Mouse (Mus musculus) limb, embryonic 11.5 days (tissue): ENCODE measurements at regions not wholly inside any gene's neighbourhood (a gene's known extent, or its start where the extent isn't known, plus 50 kb on each side); places are given as distances from the start of the nearest gene placed in this dataset.

Experiments used
- ATAC-seq: fragments of 200-750 bp; cut with Nextera tagmentation; 2 replicates; pipeline ENCODE4 v1.8.0; 2017; ENCODE audit warnings: low read depth; ENCODE audit not compliant: insufficient number of reproducible peaks, low FRiP score, low TSS enrichment
- DNase-seq: peaks from one replicate; pipeline ENCODE4 v3.0.0-alpha.2; 2015; ENCODE audit warnings: low spot score
- H3K27ac ChIP-seq: fragments of 300-500 bp; sonication (generic); replicated peaks from 2 replicates; pipeline ENCODE4 v1.5.1; 2014; ENCODE audit warnings: low read depth, mild to moderate bottlenecking, low read length
- H3K27me3 ChIP-seq: fragments of 300-500 bp; sonication (generic); 2 replicates; pipeline ENCODE4 v1.6.1; 2014; ENCODE audit warnings: mild to moderate bottlenecking, low read length, mixed read lengths; ENCODE audit not compliant: control insufficient read depth, insufficient read depth
- H3K36me3 ChIP-seq: fragments of 300-500 bp; sonication (generic); 2 replicates; pipeline ENCODE4 v1.6.1; 2014; ENCODE audit warnings: mild to moderate bottlenecking, low read length, moderate library complexity, mixed read lengths; ENCODE audit not compliant: control insufficient read depth, insufficient read depth
- H3K4me1 ChIP-seq: fragments of 300-500 bp; sonication (generic); 2 replicates; pipeline ENCODE4 v1.6.1; 2014; ENCODE audit warnings: low read length, mixed read lengths; ENCODE audit not compliant: control insufficient read depth, insufficient read depth
- H3K4me2 ChIP-seq: fragments of 300-500 bp; sonication (generic); 2 replicates; pipeline ENCODE4 v1.6.1; 2014; ENCODE audit warnings: low read depth, mild to moderate bottlenecking, moderate library complexity; ENCODE audit not compliant: severe bottlenecking
- H3K4me3 ChIP-seq: fragments of 300-500 bp; sonication (generic); 2 replicates; pipeline ENCODE4 v1.5.1; 2014; ENCODE audit warnings: low read depth, low read length
- H3K9ac ChIP-seq: fragments of 300-500 bp; sonication (generic); 2 replicates; pipeline ENCODE4 v1.6.1; 2014; ENCODE audit warnings: mild to moderate bottlenecking, low read length
- H3K9me3 ChIP-seq: fragments of 300-500 bp; sonication (generic); 2 replicates; pipeline ENCODE4 v1.6.1; 2016; ENCODE audit warnings: low read length; ENCODE audit not compliant: control insufficient read depth
- WGBS: fragments of 180-500 bp; shearing (Covaris S2); extraction: QIAGEN DNeasy Blood & Tissue Kit; methylation state at CpG from one replicate; pipeline ENCODE4 v1.1.7; 2014; 5-methylcytosine and 5-hydroxymethylcytosine counted together

- no peaks in the 10 kb centered on the region for H3K27me3 ChIP-seq
- no peaks in the 10 kb centered on the region for H3K4me1 ChIP-seq
- no peaks in the 10 kb centered on the region for H3K36me3 ChIP-seq
- H3K27ac ChIP-seq: no peak overlapping the region
- H3K4me2 ChIP-seq: no peak overlapping the region
- 80% methylated on average over 4 of the region's 4 CpGs for WGBS
- ATAC-seq (no peak), DNase-seq (no peak)
- no peaks in the 10 kb centered on the region for H3K9me3 ChIP-seq
- H3K9ac ChIP-seq: no peak overlapping the region
- H3K4me3 ChIP-seq: no peak overlapping the region
Observed at GRCm38 (mm10) chr1:120943711-120944110, 341.5 kb downstream of the En1 start.

DNA sequence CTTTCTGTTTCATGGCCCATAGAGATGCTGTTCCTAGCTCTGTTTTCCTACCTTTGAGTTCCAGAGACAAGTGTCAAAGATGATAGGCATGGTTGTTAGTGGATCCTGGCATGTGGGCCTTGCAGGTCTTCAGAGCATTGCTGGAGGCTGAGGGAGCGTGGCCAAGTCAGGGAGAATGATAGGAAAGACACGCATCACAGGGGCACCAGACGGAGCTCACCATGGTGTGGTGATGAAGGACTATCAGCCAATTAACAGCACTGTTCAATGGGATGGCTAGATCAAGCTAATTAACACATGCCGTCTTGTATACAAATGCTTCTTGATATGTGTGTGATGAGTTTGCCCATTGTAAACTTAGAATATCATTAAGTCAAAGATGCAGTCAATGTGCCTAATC, 344.1 kb downstream of the En1 start:
- Histone ChIP-seq H3K4me2 (no peak overlapping the region), H3K4me1 (no peaks in the 10 kb centered on the region), H3K27ac (no peak overlapping the region), H3K4me3 (no peak overlapping the region), H3K27me3 (no peaks in the 10 kb centered on the region), H3K9ac (no peak overlapping the region), H3K36me3 (no peaks in the 10 kb centered on the region), H3K9me3 (no peaks in the 10 kb centered on the region)
- ATAC-seq (no peak), DNase-seq (no peak)
- WGBS: 83% methylated on average over 4 of the region's 4 CpGs

DNA sequence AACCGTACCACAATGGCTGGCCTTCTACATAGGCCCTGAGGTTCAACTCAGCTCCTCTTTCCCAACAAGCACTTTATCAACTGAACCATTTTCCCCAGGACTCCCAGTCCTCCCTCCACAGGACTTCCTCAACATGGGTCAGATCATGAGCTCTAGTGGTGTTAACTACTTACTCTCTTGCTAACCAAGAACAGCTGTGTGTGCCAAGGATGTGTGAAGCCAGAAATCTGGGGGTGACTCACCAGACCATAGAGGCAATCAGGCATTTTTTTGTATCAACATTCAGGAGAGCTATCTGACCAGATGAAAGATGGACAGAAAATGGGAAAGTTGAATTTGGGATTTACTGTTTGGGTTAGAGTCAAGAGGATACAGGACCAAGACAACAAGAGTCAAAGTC, 359.0 kb downstream of the En1 start:
- Histone ChIP-seq H3K9me3 (no peaks in the 10 kb centered on the region), H3K27me3 (no peaks in the 10 kb centered on the region), H3K36me3 (no peaks in the 10 kb centered on the region), H3K4me1 (peaks cover 4% of the 10 kb centered on the region; the same call in 1 of the 2 replicates), H3K9ac (no peak overlapping the region), H3K4me2 (no peak overlapping the region), H3K4me3 (no peak overlapping the region), H3K27ac (no peak overlapping the region)
- WGBS: 42% methylated on average over 1 of the region's 1 CpGs
- no peak for DNase-seq
- no peak for ATAC-seq

- ATAC-seq: peak; percentile 76
- Histone ChIP-seq H3K4me2 (no peak overlapping the region), H3K9ac (no peak overlapping the region), H3K4me1 (peaks cover 4% of the 10 kb centered on the region; the same call in 1 of the 2 replicates), H3K4me3 (no peak overlapping the region), H3K27me3 (no peaks in the 10 kb centered on the region), H3K27ac (no peak overlapping the region), H3K9me3 (no peaks in the 10 kb centered on the region), H3K36me3 (no peaks in the 10 kb centered on the region)
- 3% methylated on average over 8 of the region's 8 CpGs for WGBS
- peak; percentile 78 for DNase-seq
Observed at GRCm38 (mm10) chr1:120961984-120962383, 359.8 kb downstream of the En1 start.

- H3K4me3 ChIP-seq: no peak overlapping the region
- peaks cover 4% of the 10 kb centered on the region; the same call in 1 of the 2 replicates for H3K4me1 ChIP-seq
- DNase-seq: peak; percentile 52
- no peaks in the 10 kb centered on the region for H3K27me3 ChIP-seq
- no peak overlapping the region for H3K9ac ChIP-seq
- H3K9me3 ChIP-seq: no peaks in the 10 kb centered on the region
- ATAC-seq: peak; percentile 65; the same call in 1 of the 2 replicates
- peak overlapping the region; percentile 27 for H3K4me2 ChIP-seq
- H3K27ac ChIP-seq: no peak overlapping the region
- 29% methylated on average over 14 of the region's 14 CpGs for WGBS
- H3K36me3 ChIP-seq: no peaks in the 10 kb centered on the region
Observed at GRCm38 (mm10) chr1:120963477-120964178, 361.4 kb downstream of the En1 start.

- DNase-seq: peak; percentile 23
Observed at GRCm38 (mm10) chr1:120964179-120964517, 361.9 kb downstream of the En1 start.

DNA sequence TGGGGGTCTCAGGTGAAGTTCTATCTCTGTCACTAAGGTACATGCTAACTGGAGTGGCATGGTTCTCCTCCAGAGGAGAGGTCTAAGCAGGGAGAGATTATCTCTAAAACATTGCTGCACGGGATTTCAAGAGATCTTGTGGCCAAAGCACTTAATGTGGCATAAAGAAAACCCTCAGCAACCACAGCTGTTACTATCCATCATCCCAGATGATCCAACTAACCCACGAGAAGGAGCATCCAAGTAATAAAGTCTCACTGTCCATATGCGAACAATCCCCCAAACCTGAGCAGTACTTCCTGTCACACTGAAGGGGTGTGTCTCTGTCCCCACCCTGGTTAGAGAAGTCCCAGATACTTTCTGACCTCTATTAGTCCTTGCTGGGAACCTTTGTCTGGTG, 363.9 kb downstream of the En1 start:
- no peak overlapping the region for H3K4me3 ChIP-seq
- DNase-seq: no peak
- no peak overlapping the region for H3K4me2 ChIP-seq
- peaks cover 4% of the 10 kb centered on the region; the same call in 1 of the 2 replicates for H3K4me1 ChIP-seq
- no peaks in the 10 kb centered on the region for H3K9me3 ChIP-seq
- no peak overlapping the region for H3K27ac ChIP-seq
- 0 out of 2 replicates have a peak, but pooled peaks cover 3% of the 10 kb centered on the region for H3K27me3 ChIP-seq
- ATAC-seq: no peak
- 73% methylated on average over 3 of the region's 3 CpGs for WGBS
- H3K9ac ChIP-seq: no peak overlapping the region
- H3K36me3 ChIP-seq: no peaks in the 10 kb centered on the region

More at GRCm38 (mm10) chr1:120964179-120964517, 361.9 kb downstream of the En1 start:
- ATAC-seq: no peak
- WGBS: 57% methylated on average over 17 of the region's 17 CpGs
- Histone ChIP-seq H3K27ac (no peak overlapping the region), H3K36me3 (no peaks in the 10 kb centered on the region), H3K27me3 (0 out of 2 replicates have a peak, but pooled peaks cover 3% of the 10 kb centered on the region), H3K4me1 (peaks cover 4% of the 10 kb centered on the region; the same call in 1 of the 2 replicates), H3K9ac (no peak overlapping the region), H3K9me3 (no peaks in the 10 kb centered on the region), H3K4me2 (peak overlapping the region; percentile 27), H3K4me3 (no peak overlapping the region)

- no peak overlapping the region for H3K4me3 ChIP-seq
- ATAC-seq: no peak
- H3K27ac ChIP-seq: no peak overlapping the region
- no peak overlapping the region for H3K4me2 ChIP-seq
- H3K36me3 ChIP-seq: no peaks in the 10 kb centered on the region
- 85% methylated on average over 1 of the region's 1 CpGs for WGBS
- H3K27me3 ChIP-seq: no peaks in the 10 kb centered on the region
- DNase-seq: no peak
- H3K9ac ChIP-seq: no peak overlapping the region
- no peaks in the 10 kb centered on the region for H3K9me3 ChIP-seq
- H3K4me1 ChIP-seq: no peaks in the 10 kb centered on the region
Observed at GRCm38 (mm10) chr1:120974661-120975060, 357.7 kb downstream of the Insig2 start.

- ATAC-seq: no peak
- WGBS: 94% methylated on average over 7 of the region's 7 CpGs
Observed at GRCm38 (mm10) chr1:121004535-121004934, 327.9 kb downstream of the Insig2 start.

More at GRCm38 (mm10) chr1:121004535-121004934, 327.9 kb downstream of the Insig2 start:
- no peak overlapping the region for H3K4me3 ChIP-seq
- no peaks in the 10 kb centered on the region for H3K36me3 ChIP-seq
- no peak overlapping the region for H3K9ac ChIP-seq
- H3K4me1 ChIP-seq: no peaks in the 10 kb centered on the region; the same call in 1 of the 2 replicates
- H3K27ac ChIP-seq: no peak overlapping the region
- no peaks in the 10 kb centered on the region for H3K27me3 ChIP-seq
- no peak for DNase-seq
- H3K9me3 ChIP-seq: no peaks in the 10 kb centered on the region
- H3K4me2 ChIP-seq: no peak overlapping the region
